Mouse (Mus musculus) neutrophil, adult 65 days (primary cell): ENCODE results near the gene Psmd3. TPM values are rescaled to one million over a fixed set of nuclear protein-coding genes. Genes with fewer than 3 reads are reported as not detected.

Experiments used
- total RNA-seq: library from RNA; stranded (reverse); gene quantifications from 2 replicates; pipeline ENCODE4 v1.2.4, GENCODE M21; 2023

Gene Psmd3
- 36.3 and 38.7 TPM in 2 replicates for total RNA-seq

DNA sequence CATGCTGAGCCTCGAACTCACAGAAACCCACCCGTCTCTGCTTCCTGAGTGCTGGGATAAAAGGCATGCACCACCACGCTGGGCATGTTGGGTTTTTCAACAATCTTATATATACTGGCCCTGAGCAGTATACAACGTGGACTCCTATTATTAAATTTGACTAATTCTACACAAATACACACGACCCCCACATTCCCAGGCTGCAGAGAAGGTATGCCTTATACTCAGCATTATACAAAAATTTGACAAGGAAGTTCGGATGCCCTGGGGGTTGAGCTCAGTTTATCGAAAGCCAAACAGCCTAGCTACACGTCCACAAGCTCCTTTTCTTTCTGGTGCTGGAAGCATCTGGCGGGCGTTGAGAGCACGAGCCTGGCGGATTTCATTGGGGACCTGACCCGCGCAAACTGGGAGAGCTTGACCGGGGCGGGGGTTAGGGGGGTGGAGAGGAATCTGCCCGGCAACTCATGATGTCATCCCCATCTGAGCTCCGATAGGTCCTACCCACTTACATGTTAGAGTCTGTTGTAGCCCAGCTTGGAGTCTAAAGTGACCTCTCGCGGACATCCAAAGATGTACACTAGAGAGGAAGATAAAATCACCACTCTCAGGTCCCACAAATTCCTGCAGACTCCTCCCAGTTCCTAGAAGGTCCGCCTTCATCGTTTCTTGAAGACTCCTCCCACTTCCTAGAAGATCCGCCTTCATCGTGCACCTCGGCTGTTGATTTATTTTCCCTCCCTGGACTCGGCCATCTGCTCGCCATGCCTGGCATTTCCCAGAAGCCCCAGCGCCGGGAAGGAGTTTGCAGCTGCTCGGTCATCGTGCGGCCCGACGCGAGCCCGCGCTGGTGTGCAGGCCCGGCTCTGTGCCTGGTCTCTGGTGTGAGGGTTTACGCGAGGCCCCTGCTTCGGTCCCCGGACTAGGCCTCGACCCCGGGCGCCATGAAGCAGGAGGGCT lies at the start of gene Psmd3:
Gene Psmd3 (plus strand): TSS at position 769 of the 960 bp plus-strand sequence.

DNA sequence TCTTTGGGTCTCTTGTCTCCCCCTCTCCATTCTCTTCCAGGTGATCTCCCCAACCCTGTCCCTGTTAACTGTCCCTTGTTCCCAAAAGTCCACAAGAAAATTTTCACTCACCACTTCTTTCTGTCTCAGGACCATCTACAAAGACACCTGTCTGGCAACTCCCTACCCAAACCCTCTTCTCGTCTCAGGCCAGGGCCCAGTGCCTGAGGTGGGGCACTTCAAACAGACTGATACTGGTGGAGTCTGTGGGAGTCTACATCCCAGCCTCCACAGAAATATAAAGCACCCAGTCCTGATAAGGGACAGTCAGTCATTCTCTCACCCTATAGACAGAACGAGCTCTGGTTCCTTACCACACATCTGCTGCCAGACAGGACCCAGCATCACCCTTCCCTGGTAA lies 35.9 kb upstream of the Psmd3 start, which contains the start of gene Gsdma2:
Gene Gsdma2 (plus strand): TSS at position 301 of the 400 bp plus-strand sequence.

DNA sequence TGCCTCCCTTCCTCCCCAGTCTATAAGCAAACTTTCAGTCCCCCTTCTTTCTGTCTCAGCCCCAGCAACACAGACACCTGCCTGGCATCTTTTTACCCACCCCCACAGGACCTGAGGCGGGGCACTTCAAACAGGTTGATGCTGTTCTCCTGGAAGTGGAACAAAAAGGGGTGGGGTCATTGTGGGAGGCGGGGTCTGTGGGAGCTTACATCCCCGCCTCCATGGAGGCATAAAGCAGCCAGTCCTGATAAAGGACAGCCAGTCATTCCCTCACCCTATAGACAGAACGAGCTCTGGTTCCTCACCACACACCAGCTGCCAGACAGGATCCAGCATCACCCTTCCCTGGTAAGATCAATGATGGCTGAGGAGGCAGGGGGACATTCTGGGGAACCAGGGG lies 18.3 kb upstream of the Psmd3 start, which contains the start of gene Gsdma:
Gene Gsdma (plus strand): TSS at position 261 of the 400 bp plus-strand sequence.

DNA sequence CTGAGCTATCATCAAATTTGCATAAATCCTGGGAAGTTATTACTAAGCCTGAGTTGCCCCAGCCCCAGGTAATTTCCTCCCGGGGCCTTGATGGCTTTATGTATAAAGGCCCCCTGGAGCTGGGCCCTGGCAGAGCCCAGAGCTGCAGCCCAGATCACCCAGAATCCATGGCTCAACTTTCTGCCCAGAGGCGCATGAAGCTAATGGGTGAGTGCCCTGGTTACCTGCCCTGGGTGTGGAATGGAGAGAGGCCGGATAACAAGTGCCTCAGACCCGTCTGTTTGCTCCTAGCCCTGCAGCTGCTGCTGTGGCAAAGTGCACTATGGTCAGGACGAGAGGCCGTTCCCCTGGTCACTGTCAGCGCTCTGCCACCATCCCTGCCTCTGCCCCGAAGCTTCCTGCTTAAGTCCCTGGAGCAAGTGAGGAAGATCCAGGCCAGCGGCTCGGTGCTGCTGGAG lies 18.9 kb downstream of the Psmd3 start, which contains the start of gene Csf3:
Gene Csf3 (plus strand): TSS at position 51 of the 458 bp plus-strand sequence.

DNA sequence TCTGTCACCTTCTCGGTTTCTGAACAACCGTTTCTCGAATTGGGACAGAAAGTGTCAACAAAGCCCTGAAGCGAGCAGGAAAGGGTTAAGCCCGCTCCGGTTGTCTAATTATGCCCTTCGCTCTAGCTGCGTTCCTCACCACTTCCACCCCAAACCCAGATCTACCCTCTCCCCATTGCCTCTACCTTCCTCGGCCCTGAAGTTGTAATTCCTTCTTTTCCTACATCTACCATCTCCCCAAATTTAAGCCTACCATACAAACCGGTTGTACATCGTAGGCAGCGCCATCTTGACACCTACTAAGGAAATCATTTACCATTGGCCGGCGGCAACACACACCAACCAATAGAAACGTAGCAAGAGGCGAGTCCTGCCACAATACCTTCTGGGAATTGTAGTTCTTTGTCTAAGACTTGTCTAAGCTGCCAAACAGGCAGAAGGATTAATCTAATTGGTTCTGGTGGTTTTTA lies 46.8 kb downstream of the Psmd3 start, which contains the start of gene Med24:
Gene Med24 (minus strand): TSS at position 317 of the 470 bp plus-strand sequence.

DNA sequence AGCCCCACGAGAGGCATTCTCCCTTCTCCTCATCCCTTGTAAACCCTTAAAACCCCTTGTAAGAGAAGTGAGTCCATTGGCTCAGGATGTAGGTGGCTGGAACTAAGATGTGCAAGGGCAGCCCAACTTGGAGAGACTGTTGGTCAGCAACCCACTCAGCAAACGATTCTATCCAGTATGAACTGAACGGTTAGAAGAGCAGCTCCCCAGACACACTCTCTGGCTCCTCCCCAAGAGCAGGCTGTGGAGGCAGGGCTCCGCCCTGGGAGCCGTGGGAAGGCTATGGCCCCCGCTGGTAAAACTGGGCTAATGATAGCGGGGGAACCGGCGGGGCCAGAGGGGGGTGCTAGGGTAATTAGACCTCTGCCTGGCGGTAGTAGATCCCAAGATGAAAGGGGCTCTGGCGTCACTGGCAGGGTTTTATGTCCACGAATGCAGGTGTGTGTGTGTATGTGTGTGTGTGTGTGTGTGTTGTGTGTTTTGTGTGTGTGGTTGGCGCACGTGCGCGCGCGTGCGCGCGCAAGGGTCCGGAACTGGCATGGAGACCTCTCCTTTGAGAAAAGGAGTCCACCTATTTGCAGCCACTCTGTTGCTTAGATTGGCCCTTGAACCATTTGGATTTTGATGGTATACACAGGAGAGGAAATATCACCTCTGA lies 58.2 kb downstream of the Psmd3 start, which contains the start of gene Thra:
Gene Thra (plus strand): TSS at position 246 of the 658 bp plus-strand sequence.

Other genes starting within 250 kb of the Psmd3 start
- gene Mien1, start 243.6 kb upstream of the Psmd3 start, total RNA-seq = 38.5 and 55.9 TPM in 2 replicates
- gene Grb7, start 236.2 kb upstream of the Psmd3 start, total RNA-seq = not detected in 2 replicates
- 1.8 and 5.5 TPM in 2 replicates for gene Ikzf3, start 136.5 kb upstream of the Psmd3 start, total RNA-seq
- gene Zpbp2, start 131.5 kb upstream of the Psmd3 start, total RNA-seq = not detected in 2 replicates
- 4.4 and 6.5 TPM in 2 replicates for gene Ormdl3, start 95.2 kb upstream of the Psmd3 start, total RNA-seq
- not detected in 2 replicates for gene Lrrc3c, start 84.3 kb upstream of the Psmd3 start, total RNA-seq
- 21.5 and 21.8 TPM in 2 replicates for gene Gm12355, start 56.9 kb upstream of the Psmd3 start, total RNA-seq
- not detected in 2 replicates for gene Gsdma3, start 56.2 kb upstream of the Psmd3 start, total RNA-seq
- gene Gsdma2, start 35.8 kb upstream of the Psmd3 start, total RNA-seq = not detected in 2 replicates
- not detected in 2 replicates for gene Gsdma, start 18.2 kb upstream of the Psmd3 start, total RNA-seq
- not detected in 2 replicates for gene Csf3, start 18.7 kb downstream of the Psmd3 start, total RNA-seq
- gene Med24, start 46.9 kb downstream of the Psmd3 start, total RNA-seq = 40.2 and 46.5 TPM in 2 replicates
- gene Thra, start 58.1 kb downstream of the Psmd3 start, total RNA-seq = 20.4 and 31.7 TPM in 2 replicates
- gene Nr1d1, start 92.8 kb downstream of the Psmd3 start, total RNA-seq = 10.7 and 10.8 TPM in 2 replicates
- gene Msl1, start 113.0 kb downstream of the Psmd3 start, total RNA-seq = 203 and 237 TPM in 2 replicates
- gene Casc3, start 122.4 kb downstream of the Psmd3 start, total RNA-seq = 64.7 and 83.1 TPM in 2 replicates
- 0.19 and 0.59 TPM in 2 replicates for gene Rapgefl1, start 154.2 kb downstream of the Psmd3 start, total RNA-seq
- 31.2 and 34.2 TPM in 2 replicates for gene Wipf2, start 181.1 kb downstream of the Psmd3 start, total RNA-seq
- gene Cdc6, start 225.2 kb downstream of the Psmd3 start, total RNA-seq = 25.4 and 32.2 TPM in 2 replicates
- 125 and 130 TPM in 2 replicates for gene Rara, start 245.3 kb downstream of the Psmd3 start, total RNA-seq